Mouse (Mus musculus) monocyte, adult 5-6 weeks (primary cell): ENCODE measurements around the gene Baz1b. TPM values are rescaled to one million over a fixed set of nuclear protein-coding genes. Genes with fewer than 3 reads are reported as not detected.

Source experiments
- ATAC-seq: fragments of 153-309, 156-312 bp; replicated peaks from 2 replicates; pipeline ENCODE4 v1.8.0; 2017; ENCODE audit warnings: mild to moderate bottlenecking; ENCODE audit not compliant: low TSS enrichment, insufficient number of reproducible peaks, severe bottlenecking, poor library complexity, low FRiP score
- total RNA-seq: library from RNA; stranded (forward); fragments of 200-1000, 200-491, 200-594 nt; gene quantifications from 3 replicates; pipeline ENCODE4 v1.2.3, GENCODE M21; 2017

Gene Baz1b
- total RNA-seq, 1 experiment from 2014 or later: 112 TPM

DNA sequence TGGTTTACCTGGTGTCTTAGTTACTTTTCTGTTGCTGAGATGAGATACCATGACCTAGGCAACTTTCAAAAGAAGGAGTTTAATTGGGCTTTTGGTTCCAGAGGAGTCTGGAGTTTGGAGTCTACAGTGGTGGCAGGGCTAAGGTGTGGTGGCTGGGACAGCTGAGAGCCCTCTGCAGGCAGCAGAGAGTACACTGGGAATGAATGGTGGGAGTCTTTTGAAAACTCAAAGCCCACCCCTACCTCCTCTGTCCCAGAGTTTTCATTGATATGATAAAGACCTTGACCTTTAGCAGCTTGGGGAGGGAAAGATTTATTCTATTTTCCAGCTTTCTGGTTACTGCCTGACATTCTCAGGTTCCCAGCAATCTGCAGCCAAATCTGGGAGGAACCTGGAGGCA lies 12.0 kb upstream of the Baz1b start:
- ATAC-seq: no peak

GRCm38 (mm10) chr5:135178523-135178922 lies 8.5 kb upstream of the Baz1b start:
- ATAC-seq: no peak

- no peak for ATAC-seq
Measured at GRCm38 (mm10) chr5:135178996-135179395, 8.1 kb upstream of the Baz1b start.

DNA sequence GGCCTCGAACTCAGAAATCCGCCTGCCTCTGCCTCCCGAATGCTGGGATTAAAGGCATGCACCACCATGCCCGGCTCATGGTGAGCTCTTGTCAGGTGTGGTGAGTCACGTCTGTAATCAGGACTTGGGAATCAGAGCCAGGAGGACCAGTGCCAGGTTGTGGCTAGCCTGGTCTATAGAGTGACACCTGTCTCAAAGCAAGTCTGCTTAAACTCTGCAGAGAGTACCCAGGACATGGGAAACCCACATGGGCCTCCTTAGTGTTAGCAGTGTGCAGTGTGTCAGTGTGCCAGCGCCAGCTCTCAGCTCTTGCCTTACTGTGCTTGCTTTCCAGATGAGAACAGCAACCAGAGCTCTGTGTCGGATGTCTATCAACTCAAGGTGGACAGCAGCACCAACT lies 7.4 kb upstream of the Baz1b start:
- no peak for ATAC-seq

DNA sequence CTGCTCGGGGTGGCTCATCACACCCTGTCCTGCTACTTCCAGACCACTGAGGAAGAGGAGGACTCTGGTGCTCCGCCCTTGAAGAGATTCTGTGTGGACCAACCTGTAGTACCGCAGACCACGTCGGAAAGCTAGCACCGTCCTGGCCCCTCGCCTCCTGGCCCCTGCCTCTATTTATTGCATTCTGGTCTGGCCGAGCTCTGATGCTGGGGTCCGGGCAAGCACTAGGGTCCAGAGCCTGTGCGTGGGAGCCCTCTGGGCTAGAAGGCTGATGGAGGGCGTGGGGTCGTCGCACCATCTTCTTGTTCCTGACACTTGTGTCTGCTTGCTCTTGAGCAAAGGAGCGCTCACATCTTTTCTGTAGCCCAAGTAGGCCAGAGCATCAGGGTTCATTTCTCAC lies 6.3 kb upstream of the Baz1b start:
- no peak for ATAC-seq

GRCm38 (mm10) chr5:135181776-135182175 lies 5.3 kb upstream of the Baz1b start:
- no peak for ATAC-seq

GRCm38 (mm10) chr5:135183131-135183861 lies 3.8 kb upstream of the Baz1b start:
- no peak for ATAC-seq

DNA sequence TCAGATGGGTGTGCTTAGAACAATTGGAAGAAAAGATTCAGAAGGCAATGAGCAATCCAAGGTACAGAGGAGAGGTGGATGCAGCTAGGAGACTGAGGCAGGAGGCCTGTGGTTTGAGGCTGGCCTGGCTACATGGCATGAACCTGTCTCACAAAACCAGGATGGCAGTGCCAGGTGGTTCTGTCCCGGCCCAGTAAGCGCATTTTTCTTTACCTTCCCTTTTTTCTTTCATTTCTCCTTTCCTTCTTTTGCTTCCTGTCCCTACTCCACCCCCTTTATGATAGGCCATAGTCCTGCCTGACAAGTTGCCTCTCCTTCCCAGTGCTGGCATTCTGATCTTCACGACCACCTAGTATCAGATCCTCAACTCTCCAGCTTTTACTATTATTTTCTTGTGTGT lies 2.0 kb upstream of the Baz1b start:
- ATAC-seq: no peak

DNA sequence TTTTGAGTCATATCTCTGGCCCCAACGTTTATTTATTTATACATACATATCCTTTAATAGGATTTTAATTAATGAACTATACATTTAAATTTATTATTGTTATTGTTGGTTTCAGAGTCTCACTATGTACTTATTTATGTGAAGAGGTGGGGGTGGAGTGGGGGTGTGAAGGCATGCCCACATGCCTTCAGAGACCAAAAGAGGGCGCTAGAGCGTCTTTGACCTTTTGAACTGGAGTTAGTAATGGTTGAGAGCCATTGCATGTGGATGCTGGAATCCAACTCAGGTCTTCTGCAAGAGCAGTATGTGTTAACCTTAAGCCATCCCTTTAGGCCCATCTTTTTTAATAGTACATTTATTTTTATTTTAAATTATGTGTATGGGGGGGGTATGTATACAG lies 1.5 kb upstream of the Baz1b start:
- no peak for ATAC-seq

- no peak for ATAC-seq
Measured at GRCm38 (mm10) chr5:135186231-135186620, 838 bp upstream of the Baz1b start.

- no peak for ATAC-seq
Measured at GRCm38 (mm10) chr5:135187349-135188213, 517 bp downstream of the Baz1b start.

GRCm38 (mm10) chr5:135188214-135188554 lies 1.1 kb downstream of the Baz1b start:
- no peak for ATAC-seq

GRCm38 (mm10) chr5:135189281-135190022 lies 2.4 kb downstream of the Baz1b start:
- no peak for ATAC-seq

GRCm38 (mm10) chr5:135191620-135192019 lies 4.6 kb downstream of the Baz1b start:
- 0 out of 2 replicates have a peak, but pooled peaks have one; percentile 26 for ATAC-seq

DNA sequence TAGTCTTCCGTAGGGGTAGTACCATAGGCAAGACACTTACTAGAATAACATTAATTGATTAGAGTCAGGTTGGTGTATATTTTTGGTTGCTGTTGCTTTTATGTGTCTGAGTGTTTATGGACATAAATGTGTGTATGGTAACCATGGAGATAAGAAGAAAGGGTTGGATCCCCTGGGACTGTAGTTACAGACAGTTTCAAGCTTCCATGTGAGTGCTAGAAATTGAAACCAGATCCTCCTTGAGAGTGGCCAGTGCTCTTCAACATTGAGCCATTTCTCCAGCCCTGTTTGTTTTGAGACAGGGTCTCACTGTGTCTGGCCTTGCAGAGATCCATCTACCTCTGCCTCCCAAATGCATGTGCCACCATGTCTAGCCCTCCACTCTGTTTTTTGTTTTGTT lies 5.4 kb downstream of the Baz1b start:
- ATAC-seq: no peak

DNA sequence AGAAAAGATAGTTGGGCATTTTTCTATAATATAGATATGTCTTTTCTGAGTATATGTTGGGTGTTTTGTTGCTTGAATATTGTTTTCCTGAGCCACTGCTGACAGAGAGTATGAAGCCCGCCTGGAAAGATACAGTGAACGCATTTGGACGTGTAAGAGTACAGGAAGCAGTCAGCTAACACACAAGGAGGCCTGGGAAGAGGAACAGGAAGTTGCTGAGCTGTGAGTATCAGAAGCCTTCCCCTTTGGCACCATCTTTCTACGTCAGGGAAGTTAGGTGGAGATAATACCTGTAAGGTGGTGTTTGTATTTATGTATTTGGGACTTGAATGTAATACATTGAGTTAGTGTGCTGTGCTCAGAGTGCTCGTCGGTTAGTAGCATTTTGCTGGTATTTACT lies 9.3 kb downstream of the Baz1b start:
- peak; percentile 90 for ATAC-seq

GRCm38 (mm10) chr5:135202763-135203162 lies 15.7 kb downstream of the Baz1b start:
- ATAC-seq: no peak

GRCm38 (mm10) chr5:135208197-135208596 lies 21.1 kb downstream of the Baz1b start:
- ATAC-seq: no peak

GRCm38 (mm10) chr5:135216871-135217270 lies 29.8 kb downstream of the Baz1b start:
- ATAC-seq: no peak
